Mouse (Mus musculus) skeletal muscle tissue, adult 2 months (tissue): ENCODE results near the gene Cnst.

Source experiments
- DNase-seq: peaks from one replicate; pipeline ENCODE4 v3.0.0-alpha.2; 2012; ENCODE audit warnings: low read depth, low spot score

The Cnst gene

DNA sequence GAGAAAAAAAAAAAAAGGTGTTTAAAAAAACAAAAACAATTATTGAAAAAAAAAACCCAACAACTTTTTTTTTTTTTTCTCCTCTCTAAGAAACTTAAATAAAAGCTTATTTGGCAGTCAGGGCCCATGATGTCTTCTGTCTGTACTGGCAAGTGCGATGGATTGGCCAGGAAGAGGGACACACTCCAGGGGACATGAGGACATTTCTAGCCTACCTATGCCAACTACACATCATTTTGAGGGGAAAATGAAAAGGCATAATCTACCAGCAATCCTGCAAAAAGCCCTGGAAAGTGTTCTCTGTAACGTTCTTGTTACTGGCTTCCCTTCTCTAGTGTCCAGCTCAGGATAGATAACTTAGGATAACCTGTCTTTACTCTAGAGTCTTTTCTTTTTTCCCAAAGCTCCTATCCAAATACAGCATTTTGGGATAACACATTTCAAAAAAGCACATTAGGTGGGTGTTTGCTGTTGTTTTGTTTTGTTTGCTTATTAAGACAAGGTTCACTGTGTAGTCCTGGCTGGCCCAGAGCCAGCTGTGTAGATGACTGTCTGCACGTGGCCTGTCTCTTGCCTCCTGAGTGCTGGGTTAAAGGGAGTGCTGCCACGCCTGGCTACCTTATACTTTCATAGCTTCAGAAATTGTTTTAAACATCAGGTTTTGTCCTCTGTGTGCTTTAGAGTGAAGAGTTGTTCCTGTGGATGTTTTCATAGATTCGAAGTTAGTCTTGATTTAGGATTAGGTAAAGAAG, 7.2 kb downstream of the Cnst start:
- DNase-seq: peak; percentile 45

DNA sequence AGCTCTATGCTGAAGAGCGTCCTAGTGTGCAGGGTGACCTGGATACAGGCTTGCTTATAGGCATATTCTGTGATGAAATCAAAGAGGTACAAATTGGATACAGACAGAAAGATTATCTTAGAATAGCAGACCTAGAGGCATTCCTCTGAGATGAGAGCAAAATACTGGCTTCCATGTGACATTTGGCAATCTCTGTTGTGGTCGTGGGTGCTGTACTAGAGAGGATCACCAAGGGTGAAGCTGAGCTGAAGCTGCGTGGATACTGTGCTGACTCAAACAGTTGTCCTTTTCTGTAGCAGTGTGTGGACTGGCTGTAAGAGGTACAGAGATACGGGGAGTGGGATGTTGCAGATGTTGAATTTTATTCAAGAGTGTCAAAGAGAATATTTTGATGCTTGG, 7.8 kb downstream of the Cnst start:
- DNase-seq: no peak

DNA sequence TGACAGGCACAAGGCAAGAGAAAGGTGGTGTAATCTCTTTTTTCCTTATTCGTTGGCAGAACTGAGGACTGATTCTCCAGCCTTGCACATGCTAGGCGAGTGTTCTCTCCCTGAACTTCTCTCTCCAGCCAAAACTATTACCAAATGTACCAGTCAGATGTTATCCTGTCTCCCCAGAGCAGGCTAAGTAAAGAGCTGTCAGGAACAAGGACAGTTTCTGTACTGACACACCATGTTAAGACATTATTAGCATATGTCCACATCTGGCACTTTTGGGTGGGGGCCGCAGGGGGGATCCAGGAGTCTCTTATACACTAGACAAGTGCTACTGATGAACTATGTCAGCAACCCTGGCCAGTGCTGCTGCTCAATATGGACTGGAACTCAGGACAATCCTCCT, 10.8 kb downstream of the Cnst start:
- peak; percentile 34 for DNase-seq

DNA sequence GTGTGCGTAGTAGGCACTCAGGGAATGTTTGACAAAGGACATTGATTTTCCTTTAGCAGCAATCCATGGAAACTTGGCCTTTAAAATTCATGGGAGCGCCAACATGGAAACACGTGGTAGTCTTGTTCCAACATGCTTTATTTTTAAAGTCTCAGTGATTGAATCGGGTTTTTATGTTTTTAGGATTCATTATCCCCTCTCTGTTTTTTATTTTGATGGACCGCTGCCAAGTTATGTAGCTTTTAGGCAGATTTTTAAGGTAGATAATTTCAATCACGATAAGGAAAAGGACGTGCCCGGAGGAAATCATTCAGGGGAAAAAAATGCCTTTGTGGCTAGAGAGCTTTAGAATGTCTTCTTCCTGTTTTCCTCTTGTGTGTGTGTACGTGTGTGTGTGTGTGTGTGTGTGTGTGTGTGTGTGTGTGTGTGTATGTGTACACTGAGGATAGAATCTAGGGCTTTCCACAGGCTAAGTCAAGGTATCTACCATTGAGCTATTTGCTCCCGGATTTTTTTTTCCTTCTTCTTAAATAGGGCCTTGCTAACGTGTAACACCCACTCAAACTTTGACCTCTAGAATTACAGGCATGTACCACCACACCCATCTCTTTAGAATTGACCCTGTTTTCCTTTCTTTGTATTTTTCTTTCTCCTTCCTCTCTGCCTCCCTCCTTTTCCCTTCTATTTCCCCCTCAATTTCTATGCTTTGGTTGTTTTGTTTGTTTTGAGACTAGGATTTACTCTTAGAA, 13.4 kb downstream of the Cnst start:
- DNase-seq: peak; percentile 33

DNA sequence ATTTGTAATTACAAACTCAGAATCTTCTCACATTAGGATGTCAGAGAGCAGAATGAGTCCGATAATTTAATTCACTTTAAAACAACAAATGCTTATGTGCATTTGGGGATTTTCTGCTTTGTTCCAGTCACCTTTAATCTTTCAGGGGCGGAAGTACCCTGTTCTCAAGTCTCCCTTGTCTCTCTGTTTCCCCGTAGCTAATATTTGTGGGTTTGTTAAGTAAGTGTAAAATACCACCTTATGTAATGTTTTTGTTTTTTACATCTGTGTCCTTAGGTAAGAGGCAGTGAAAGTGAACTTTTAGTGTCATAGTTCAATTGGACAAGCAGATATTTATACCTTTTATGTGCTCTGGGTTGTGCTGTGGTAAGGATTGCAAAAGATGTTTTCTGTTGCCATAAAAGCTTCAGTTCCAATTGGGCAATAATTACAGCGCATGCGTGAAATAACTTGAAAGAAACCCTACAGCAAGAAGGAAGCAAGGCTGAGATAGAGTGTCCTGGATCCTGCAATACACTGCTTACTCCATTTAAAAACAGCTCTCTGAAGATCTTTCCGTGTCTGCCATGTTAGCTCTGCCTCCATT, 14.8 kb downstream of the Cnst start:
- peak; percentile 38 for DNase-seq

DNA sequence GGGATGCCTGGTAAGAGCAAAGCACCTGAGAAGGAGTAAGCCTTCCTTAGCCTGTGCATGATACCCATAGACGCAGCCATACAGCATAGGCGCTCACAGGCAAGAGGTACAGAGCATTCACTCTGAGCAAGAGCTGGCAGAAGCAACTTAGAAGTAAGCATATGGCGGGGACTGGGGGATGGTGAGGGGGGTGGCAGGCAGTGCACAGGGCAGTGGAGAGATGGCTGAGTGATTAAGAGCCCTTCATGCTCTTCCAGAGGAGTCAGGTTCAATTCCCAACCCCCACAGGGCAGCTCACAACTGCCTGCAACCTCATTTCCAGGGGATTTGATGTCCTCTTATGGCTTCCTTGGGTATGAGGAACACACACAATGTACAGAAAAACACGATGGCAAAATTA, 17.0 kb downstream of the Cnst start:
- DNase-seq: peak; percentile 40

DNA sequence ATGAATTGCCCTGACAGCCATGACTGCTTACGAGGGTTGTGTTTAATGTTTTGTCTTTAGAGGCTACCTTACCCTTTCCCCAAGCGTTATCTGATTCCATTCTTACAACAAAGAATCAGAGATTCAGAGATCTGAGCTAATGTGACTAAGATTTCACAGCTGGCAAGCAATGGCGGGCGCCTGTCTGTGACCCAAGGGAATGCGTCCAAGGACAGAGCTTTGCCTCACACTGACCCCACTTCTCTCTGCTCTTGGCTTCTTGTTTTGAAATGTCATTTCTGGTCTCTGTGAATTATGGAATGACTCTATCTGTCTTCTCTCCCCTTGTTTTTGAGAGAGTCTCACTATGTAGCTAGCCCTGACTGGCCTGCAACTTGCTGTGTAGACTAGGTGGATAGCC, 17.8 kb downstream of the Cnst start:
- DNase-seq: peak; percentile 45

DNA sequence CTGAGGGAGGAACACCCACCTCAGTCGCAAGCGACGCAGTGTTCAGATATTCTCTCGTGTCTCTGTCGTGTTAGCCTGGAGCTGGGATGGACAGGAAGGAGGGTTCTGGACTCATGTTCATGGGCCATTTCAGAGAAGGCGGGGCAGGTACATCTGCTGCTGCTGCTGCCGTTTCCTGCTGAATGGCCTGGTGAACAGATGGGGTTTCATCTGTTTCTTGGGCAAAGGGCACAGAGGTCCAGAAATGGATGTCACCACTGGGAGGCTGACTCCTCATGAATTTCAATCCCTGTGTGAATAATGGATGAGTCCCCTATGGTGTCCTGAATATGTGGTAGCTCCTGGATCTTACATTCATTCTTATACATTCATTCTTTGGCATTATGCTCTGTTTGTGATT, 21.4 kb downstream of the Cnst start:
- peak; percentile 67 for DNase-seq

DNA sequence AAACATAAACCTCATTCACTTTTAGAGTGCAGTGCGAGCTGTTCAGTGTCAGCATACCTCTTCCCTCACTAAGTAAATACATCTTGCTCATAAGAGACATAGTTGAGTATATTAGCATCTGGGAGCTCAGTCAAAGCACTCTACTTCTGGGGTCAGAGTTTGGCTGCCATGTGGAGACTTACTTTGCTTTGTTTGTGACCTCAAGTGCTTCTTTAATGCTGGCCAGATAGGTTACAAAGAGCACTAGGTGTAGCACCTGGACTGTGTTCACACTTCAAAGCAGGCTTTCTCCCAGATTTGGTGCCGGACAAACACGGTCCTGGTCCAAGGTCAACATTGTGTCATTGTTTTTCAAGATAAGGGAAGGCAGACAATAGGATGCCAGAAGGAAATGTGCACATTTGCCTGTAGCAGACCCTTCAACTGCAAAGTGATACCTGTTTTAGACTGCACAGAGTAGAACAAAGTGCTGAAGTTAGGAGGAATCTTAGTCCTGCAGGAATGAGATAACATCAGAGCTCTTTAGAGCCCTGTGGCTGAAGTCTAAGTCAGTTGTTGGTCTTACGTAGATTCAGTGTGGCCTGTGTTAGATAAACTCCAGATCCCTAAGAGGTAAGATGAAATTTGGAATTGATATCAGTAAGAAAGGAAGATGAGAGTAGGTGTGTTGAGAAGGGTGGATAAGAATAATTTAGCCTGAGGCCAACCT, 22.7 kb downstream of the Cnst start:
- no peak for DNase-seq

DNA sequence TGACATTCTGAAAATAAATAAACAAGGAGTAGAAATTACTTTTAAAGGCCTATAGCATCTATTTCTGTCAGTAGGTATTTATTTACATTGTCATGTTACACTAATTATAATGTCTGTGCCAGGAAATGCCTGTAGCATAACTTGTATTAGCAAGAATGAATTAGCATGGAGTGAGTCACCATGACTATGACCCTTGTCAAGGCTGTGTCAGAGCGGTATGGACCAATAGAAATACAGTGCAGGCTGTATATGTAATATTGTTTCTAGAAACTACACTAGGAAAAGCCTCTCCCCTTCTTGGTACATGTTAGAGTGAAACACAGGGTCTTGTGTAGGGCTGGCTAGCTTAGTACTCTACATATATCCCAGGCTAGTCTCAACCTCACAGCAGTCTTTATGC, 24.3 kb downstream of the Cnst start:
- DNase-seq: no peak

DNA sequence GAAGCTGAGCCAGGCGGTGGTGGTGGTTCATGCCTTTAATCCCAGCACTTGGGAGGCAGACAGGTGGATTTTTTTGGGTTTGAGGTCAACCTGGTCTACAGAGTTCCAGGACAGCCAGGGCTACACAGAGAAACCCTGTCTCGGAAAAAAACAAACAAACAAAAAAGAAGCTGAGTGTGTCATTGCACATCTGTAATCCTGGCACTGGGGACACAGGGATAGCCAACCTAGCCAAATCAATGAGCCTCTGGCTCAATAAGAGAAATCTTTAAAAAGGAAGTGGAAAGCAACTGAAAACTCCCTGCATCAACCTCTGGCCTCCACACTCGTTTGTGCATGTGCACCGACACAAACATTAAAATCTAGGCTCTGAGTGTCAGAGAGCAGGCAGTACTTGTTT, 25.5 kb downstream of the Cnst start:
- no peak for DNase-seq

DNA sequence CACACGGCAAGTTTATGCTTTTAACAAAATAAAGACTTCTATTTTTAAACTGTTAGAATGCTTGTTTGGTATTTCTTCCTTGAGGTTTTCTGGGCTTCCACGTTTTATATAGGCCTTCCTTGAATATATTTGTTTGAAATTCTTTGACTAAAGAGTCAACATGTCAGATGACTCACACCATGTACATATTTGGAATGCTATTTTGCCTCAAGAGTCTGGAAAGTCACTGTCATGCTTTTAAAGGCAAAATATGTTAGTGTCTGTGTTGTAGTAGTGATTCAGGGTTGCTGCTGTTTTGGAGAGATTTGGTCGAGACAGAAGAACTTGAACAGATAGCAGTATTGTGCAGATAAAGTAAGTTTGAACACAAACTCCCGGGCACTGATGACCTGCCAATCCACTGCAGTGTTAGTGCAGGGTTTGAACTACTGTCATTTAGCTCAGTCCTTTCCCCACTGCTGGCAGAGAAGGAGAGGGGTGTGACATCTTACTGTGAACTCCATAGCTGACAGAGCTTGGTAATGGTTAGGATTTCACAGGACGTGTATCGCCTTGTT, 27.6 kb downstream of the Cnst start:
- DNase-seq: no peak

DNA sequence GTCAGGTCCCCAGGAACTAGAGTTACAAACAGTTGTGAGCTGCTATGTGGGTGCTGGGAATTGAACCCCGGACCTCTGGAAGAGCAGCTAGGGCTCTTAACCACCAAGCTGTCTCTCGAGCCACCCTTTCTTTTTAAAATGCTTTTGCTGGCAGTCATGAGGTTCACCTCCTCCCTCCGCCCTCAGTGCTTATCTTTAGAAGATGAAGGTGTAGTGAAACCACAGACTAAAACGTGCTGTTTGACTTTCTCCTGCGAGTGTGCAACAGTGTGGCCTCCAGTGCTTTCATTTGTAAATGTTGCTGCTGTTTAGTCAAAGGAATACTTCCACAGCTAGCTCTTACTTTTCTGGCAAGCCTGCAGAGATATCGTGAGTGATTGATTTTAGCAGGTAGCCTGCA, 32.5 kb downstream of the Cnst start:
- no peak for DNase-seq

DNA sequence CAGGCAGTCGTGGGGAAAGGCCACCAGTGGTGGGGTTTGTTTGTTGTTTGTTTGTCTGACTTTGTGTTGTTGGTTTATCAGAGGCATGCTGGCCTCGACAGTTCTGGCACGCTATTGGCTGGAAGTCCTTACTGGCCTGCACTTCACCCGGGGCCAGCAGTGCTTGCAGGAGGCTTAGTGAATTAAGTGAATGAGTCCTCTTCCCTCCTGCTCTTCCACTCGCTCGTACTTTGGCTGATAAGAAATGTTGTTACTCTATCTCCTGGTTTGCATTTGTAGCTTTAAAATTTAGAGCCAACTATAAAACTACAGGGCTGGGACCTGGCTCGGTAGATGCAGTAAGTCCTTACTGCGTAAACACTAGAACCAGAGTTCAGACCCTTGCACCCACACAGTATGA, 34.0 kb downstream of the Cnst start:
- DNase-seq: no peak

DNA sequence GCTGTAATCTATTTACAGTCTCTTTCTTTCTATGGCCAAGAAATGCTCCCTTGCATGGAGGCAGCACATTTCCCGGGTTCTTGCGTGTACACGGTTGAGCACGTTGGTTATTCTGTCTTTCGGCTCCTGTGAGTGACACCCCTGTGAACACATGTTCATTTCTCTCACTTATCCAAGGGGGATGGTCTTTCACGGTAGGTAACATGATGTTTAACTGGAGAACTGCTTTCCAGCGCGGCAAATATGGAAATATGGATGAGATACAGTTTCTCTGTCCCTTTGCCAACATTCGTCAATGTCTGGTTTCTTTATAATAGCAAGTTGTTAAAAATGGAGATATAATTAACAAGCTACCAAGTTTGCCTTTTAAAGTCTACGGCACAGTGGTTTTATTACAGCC, 35.3 kb downstream of the Cnst start:
- DNase-seq: no peak

DNA sequence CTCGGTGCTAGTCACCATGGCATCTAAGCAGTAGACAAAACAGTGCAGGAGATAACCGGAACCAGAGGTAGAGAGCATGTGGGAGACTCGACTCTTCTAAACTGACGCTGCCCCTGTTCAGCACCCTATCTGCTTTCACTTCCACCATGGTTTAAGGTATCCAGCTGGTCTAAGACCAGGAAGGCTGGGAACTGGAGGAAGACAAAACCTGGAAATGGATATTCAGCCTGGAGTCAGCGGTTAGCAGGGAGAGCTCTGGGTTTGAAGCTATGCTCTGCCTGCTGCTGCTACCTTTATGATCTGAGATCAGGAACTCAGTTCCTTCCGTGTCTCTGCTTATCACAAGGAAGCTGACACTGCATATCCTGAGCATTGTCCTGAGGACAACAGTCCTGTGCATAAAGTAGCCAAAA, 35.9 kb downstream of the Cnst start:
- DNase-seq: peak; percentile 80

DNA sequence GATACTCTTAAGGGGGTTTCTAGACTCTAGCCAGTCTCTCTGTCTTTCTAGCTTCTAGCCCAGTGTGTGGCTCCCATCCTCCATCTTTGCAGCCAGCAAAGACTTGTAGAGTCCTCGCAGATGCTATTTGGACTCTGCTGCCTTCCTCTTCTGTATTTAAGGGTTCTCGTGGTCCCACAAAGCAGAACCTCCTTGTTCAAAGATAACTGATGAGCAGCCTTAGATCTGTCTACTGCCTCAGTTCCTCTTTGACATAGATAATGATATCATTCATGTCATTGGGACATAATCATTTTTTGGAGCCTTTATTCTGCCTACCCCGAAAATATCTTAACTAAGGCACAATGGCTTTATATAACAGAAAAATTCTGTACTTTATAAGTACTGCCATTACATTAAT, 36.9 kb downstream of the Cnst start:
- DNase-seq: no peak

DNA sequence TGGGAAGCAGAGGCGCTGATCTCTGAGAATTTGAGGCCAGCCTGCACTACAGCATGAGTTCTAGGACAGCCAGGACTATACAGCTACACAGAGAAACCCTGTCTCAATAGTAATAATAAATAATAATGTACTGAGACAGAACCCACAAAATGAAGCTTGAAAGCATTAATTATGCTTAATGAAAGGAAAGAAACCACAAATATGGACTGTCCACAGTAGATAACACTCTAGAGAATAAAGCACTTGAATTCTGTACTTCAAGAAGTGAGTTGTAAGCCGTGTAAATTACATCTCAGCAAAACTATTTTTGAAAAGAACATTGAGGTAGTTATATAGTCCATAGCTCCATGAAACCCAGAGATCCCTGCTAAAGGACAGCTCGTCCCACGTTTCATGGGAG, 38.0 kb downstream of the Cnst start:
- no peak for DNase-seq

DNA sequence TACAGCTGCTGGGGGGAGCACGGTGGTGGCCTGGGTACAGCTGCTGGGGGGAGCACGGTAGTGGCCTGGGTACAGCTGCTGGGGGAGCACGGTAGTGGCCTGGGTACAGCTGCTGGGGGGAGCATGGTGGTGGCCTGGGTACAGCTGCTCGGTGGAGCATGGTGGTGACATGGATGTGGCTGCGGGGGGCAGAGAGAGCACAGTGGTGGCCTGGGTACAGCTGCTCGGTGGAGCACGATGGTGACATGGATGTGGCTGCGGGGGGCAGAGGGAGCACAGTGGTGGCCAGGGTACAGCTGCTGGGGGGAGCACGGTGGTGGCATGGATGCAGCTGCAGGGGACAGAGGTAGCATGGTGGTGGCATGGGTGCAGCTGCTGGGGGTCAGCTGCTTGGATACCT, 39.5 kb downstream of the Cnst start:
- no peak for DNase-seq

DNA sequence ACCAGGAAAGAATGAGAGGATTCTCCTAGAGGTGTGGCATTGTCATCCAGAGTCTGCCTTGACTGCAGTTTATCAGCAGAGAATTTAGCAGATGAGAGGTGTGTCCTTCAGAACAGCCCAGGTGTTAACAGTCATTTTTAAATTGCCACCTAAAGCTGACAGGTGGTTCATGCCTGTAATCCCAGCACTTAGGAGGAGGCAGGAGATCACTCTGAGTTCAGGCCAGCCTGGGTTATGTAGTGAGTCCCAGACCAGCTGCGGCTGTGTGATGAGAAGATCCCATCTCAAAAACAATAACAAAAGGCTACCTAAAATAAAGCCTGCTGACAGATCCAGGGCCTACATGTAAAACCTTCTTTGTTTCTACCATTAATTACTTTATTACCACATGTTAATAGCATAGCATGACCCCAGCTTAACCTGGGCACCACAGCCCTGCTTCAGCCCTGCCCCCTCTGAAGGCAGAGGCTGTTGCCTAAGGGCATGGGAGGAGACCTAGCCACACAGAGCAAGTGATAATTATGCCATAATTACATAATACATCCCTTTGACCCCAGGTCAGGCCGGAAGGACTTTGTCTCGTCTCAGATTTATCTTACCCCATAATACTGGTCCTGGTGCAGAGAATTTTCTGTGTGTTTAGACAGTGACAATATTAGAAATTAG, 40.4 kb downstream of the Cnst start:
- DNase-seq: no peak

DNA sequence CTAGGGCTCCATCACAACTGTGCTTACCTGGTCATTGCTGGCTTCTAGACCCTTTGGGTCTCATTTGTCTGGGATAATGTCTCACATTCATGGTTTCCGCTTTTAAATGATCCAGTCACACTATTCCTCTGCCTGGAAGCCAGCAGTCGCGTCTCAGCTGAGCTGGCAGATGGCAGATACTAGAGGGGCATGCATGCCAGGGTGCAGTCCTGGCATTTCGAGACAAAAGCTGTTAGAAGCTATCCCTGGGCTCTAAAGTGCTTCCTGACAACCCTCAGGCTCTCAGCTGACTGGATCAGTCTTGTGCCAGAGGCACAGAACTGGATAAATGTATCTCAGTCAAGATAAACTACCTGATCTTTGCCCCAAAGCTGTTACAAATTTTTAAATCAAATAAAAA, 42.1 kb downstream of the Cnst start:
- DNase-seq: no peak

DNA sequence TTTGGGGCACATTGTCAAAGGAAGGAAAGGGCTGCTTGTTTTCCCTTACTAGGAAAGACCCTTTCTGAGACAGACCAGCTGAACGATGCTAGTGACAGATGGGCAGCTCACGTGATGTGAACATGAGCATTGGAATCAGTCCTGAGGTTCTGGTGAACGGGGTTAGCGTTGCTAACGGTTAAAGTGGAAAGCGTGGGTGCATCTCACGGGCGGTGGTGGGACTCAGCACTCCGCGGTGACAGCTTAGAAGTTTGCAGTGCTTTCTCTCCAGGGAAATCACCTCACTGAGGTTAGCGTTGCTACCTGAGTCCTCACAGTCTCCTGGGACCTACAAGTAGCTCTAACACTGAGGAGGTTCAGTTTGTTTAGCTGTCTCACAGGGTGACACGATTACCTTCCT, 45.5 kb downstream of the Cnst start:
- DNase-seq: no peak
